Mouse (Mus musculus): ENCODE measurements around the gene 1700056E22Rik.

DNA sequence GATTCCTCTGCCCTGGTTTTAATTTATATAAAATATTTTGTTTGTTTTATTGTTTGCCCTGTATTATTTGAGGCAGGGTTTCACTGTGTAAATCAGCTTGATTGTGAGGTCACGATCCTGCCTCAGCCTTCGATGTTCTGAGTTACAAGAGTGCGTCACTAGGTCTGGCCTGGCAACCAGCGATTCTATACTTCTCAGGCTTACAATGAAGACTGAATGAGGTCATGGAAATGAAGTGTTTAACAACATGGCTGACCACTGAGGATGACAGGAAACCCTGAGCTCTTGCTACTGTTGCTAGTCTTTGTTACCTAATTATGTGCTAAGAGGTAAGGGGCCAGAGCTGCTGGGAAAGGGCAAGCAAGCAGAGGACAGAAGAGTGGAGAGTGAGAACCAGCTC lies 21.0 kb downstream of the 1700056E22Rik start, which contains the start of gene Dusp10:
- TF ChIP-seq CTCF (IDR thresholded peaks at IDR 0.05; ENCODE audit: control insufficient read depth, insufficient read depth, insufficient read length) = no peak
- no peak for TF ChIP-seq MAX (IDR thresholded peaks at IDR 0.05)
- TF ChIP-seq MYOD1 (IDR thresholded peaks at IDR 0.05; ENCODE audit: control insufficient read depth, insufficient read length, low read depth) = no peak
- no peak for TF ChIP-seq FOSL1 (IDR thresholded peaks at IDR 0.05; ENCODE audit: insufficient read depth, low read length, poor library complexity, severe bottlenecking)
- no peak for TF ChIP-seq USF1 (IDR thresholded peaks at IDR 0.05; ENCODE audit: low read depth)
- TF ChIP-seq MYOG (IDR thresholded peaks at IDR 0.05; ENCODE audit: control insufficient read depth, extremely low read depth, insufficient read length) = no peak

Measured in C2C12 (cell line).